Mouse (Mus musculus) naive thymus-derived CD4-positive, alpha-beta T cell, adult 2 months (primary cell): ENCODE measurements around the gene Ssbp4.

Experiments
- DNase-seq: peaks from one replicate; pipeline ENCODE4 v3.0.0-alpha.2; 2011; ENCODE audit warnings: low read depth

Ssbp4 gene

GRCm38 (mm10) chr8:70585258-70585652 is 23.4 kb downstream of the Ssbp4 start:
- DNase-seq, result peak; percentile 62

GRCm38 (mm10) chr8:70584606-70585257 is 23.9 kb downstream of the Ssbp4 start:
- no peak for DNase-seq

GRCm38 (mm10) chr8:70583476-70584387 is 24.9 kb downstream of the Ssbp4 start:
- DNase-seq, result no peak

GRCm38 (mm10) chr8:70577207-70577606 is 31.5 kb downstream of the Ssbp4 start:
- DNase-seq, result no peak

- DNase-seq, result no peak
These were observed 33.8 kb downstream of the Ssbp4 start for GRCm38 (mm10) chr8:70574915-70575314.

GRCm38 (mm10) chr8:70574302-70574701 is 34.4 kb downstream of the Ssbp4 start:
- no peak for DNase-seq

GRCm38 (mm10) chr8:70570990-70571389 is 37.7 kb downstream of the Ssbp4 start:
- no peak for DNase-seq

GRCm38 (mm10) chr8:70570360-70570759 is 38.3 kb downstream of the Ssbp4 start:
- DNase-seq, result no peak

- DNase-seq, result no peak
These were observed 43.1 kb downstream of the Ssbp4 start for GRCm38 (mm10) chr8:70565561-70565960.

GRCm38 (mm10) chr8:70564696-70565235 is 43.9 kb downstream of the Ssbp4 start:
- no peak for DNase-seq

- DNase-seq, result no peak
These were observed 44.8 kb downstream of the Ssbp4 start for GRCm38 (mm10) chr8:70563763-70564387.

GRCm38 (mm10) chr8:70562802-70563201 is 45.9 kb downstream of the Ssbp4 start:
- DNase-seq, result no peak

- no peak for DNase-seq
These were observed 46.7 kb downstream of the Ssbp4 start for GRCm38 (mm10) chr8:70561809-70562535.

- DNase-seq, result no peak
These were observed 47.3 kb downstream of the Ssbp4 start for GRCm38 (mm10) chr8:70561357-70561756.

GRCm38 (mm10) chr8:70560564-70560963 is 48.1 kb downstream of the Ssbp4 start:
- DNase-seq, result no peak

- peak; percentile 57 for DNase-seq
These were observed 48.6 kb downstream of the Ssbp4 start for GRCm38 (mm10) chr8:70560096-70560495.

- DNase-seq, result peak; percentile 49
These were observed 49.7 kb downstream of the Ssbp4 start for GRCm38 (mm10) chr8:70558983-70559382.

- peak; percentile 68 for DNase-seq
These were observed 50.3 kb downstream of the Ssbp4 start for GRCm38 (mm10) chr8:70558334-70558733.

- DNase-seq, result no peak
These were observed 53.5 kb downstream of the Ssbp4 start for GRCm38 (mm10) chr8:70555079-70555747.

GRCm38 (mm10) chr8:70553740-70554139 is 54.9 kb downstream of the Ssbp4 start:
- DNase-seq, result no peak

GRCm38 (mm10) chr8:70552836-70553235 is 55.8 kb downstream of the Ssbp4 start:
- no peak for DNase-seq
